Mouse (Mus musculus) layer of hippocampus, postnatal 10 days (tissue): ENCODE data around the gene Gm29666. TPM values are rescaled to one million over a fixed set of nuclear protein-coding genes. Genes with fewer than 3 reads are reported as not detected.
A peak's percentile ranks its signal among the peaks of the same experiment; 100 is the strongest.

Experiments
- DNase-seq, 2 experiments: peaks; one replicate each; pipeline ENCODE4 v3.0.0; 2021; ENCODE audit warnings: low spot score in 2 of 2
- long read RNA-seq: library from polyadenylated mRNA; stranded (forward); transcript quantifications from one replicate; pipeline ENCODE4 v2.0.0, GENCODE M21; 2023
- total RNA-seq, 2 experiments: library from RNA; stranded (reverse); gene quantifications; 2 replicates each; pipeline ENCODE4 v1.2.3; 2021

Gene Gm29666
- total RNA-seq, result 1 to 10 TPM; 1.0 to 1.4 TPM
- long read RNA-seq, partial matches to known transcripts, result 0 of 3 reads
- long read RNA-seq, other reads (novel, unspliced or antisense), result 3 of 3 reads

DNA sequence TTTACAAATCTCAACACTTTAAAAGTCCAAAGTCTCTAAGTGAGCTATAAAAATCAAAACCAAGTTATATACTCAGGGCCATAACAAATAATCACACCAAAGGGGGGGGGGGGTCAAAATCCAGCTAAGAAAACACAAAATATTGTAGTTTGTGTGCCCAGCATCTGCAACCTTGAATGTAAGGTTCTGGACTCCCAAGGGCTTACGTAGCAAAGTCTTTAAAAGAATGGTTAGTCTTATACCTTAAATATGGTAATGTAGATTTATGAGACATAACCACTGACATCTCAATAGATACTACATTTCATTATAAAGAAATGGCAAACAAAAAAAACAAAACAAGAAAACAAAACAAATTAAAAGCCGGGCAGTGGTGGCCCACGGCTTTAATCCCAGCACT is at the start of gene Gm29666:
TSS of gene Gm29666 (minus strand) at position 101 of the 400 bp plus-strand sequence.
- no peak for DNase-seq

DNA sequence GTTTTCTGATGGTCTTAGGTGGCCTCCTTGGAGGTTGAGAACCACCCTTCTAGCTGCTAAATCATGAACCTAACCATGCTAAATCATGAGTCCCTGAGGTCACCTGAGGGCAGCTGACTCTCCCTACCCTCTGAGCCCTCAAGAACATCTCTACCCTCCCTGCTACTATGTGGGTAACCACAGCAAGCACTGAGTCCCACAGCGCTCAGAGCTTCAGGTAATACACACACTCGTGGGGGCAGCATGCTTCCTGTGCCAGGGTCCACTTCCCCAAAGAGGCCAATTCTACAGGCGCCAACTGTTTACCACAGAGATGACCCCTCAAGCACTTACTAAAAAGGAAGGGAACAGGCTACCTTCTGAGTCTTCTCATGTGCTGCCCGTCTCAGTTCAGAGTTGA is 48.7 kb upstream of the Gm29666 start:
- no peak for DNase-seq

DNA sequence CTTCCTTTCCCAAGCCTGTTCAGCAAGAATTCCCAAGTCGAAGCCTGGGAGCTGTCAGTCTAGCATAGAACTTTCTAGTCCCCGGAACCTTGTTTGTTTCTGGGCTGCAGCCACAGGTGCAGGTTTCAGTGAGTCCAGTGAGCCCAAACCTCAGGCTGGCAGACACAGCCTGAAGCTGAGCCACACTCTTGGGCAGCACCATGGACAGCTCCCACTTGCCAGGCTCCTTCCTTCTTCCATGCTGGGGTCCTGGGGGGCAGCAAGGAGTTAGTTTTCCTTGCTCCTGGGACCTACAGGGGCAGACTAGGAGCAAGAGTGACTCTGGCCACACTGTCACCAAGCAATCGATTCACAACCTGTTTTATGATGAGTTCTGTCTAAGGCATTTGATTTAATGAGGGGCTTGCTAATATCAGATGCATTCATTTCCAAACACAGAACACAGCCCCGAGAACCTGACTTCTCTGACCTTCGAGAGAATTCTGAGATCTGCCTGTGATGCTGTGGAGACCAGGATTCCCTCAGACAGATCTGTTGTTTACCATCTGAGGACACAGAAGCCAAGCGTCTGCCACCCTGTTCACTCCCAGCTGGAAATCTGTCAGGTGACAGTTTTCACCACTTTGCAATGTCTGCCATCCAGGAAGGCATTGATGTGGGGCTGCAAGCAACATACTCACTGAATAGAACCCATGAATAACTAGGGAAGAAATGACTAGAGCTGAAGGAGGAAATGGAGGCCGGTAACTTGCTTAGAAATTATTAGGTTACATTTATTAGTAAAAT is 45.9 kb upstream of the Gm29666 start:
- peak in 1 of 2 experiments; percentile 51 for DNase-seq

DNA sequence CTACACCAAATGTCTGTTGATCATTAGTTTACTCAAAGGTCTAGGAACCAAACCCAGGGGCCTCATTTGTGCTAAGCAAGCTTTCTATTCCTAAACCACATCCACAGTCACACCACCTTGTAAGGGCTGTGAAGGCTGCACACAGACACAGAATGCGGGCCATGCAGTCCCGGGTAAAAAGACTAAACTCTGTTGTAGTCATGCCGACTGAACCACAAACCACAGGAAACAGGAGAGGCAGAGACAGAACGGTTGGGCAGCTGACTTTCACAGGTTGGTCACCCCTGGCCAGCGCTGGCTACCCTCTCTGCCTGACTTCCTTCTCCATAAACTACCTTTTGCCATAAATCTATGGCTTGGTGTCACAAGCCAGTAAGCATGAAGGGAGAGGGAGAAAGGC is 44.9 kb upstream of the Gm29666 start:
- DNase-seq, result no peak

DNA sequence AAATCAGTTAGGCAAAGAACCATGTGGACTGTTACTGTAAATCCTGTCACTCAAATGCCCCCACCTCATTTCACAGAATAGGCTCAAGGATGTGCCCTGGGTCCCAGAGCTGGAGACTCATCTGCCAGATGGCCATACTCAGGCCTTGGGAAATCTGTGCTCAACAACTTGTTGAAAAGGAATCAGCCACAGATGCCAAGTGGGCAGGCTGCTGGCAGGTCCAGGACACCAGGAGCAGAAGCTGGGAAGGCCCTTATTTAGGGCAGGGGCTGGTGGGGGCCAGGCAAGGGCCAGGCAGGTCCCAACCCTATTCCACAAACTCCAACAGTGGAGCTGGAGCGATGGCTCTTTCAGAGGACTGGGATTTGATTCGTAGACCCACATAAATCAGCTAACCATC is 42.7 kb upstream of the Gm29666 start:
- no peak for DNase-seq

DNA sequence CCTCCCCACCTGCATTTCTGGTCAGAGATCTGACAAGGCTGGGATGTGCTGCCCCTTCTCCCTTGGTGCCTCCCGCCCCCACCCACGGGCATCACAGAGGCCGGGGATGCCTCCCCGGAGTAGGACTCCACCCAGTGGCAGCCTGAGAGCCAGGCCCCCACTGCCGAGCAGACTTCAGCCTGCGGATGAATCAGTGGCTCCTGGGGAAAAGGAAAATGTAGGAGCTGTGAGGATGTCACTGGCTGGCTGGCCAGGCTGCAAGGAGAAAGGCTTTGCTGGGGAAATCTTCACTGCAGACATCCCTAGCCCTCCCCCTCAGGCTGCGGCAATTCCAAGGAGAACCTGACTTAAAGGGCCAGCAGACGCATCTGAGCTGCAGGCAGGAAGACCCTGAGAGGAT is 40.9 kb upstream of the Gm29666 start:
- DNase-seq, result peak in 1 of 2 experiments; percentile 52

DNA sequence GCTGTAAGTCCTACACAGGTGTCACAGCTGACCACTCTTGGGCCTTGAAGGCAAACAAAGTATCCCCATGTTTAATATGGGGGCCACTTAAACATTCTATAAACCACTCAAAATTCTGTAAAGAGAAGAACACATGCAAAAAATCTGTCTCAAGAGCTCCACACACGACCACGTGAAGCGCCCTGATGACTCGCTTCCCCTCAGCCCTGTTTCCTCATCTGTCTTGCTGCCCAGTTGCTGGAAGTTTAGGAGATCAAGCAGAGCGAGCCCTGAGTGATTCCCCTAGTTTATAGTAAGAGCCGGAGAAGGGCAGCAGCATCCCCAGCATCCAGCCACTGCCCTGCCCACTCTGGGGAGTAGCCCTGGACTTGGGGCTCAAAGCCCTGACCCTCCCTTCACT is 40.1 kb upstream of the Gm29666 start:
- DNase-seq, result no peak

DNA sequence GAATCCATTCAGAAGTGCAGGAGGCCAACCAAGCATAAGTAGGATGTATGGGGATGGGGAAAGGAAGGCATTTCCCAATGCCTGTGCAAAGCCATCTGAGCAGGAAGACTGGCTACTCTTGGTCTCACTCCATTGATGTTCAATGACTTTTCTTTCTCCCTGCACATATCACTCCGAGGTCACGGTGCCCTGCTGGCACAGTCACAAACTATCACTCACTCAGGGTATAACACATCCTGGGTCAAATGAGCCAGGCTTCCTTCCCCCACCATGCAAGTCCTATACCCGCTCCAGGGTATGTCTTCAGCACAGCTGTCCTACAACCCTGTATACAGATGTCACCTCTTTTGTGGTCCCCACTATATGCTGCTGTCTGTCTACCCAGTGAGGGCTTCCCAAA is 38.5 kb upstream of the Gm29666 start:
- DNase-seq, result no peak

DNA sequence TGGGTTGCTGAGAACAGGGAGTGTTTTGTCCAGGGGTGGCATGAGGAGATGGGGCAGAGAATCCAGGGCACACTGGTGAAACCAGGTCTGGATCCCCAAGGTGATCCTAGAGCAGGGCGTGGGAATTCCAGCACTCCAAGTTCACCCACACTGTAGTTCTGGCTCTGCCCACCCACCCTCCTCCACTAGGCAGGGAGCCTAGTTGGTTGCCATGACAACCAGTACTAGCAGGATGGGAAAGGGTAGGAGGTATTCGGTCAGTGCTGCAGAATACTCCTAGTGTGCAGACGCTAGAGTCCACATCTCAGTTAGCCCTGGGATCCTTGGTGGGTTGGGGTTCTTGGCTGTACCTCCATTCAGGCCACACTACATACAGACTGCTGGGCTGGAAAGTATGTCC is 38.0 kb upstream of the Gm29666 start:
- peak; percentile 74 to 76 for DNase-seq

DNA sequence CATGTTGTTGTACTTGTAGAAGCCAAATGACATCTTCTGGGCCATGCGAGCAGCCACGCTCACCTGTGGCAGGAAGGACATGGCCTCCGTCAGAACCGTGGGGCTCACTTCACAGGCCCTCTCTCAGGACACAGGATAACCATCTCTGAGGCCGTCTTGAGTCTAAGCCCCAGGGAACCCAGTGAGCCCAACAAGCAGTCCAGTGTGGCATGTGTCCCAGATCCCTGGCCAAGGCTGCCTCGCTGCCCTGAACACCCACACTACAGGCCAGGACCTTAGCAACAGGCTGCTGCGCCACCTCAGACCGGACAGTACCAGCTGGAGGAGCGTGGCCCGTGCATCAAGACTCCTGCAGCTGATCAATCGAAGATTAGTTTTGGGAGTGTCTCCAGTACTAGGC is 33.4 kb upstream of the Gm29666 start:
- no peak for DNase-seq

DNA sequence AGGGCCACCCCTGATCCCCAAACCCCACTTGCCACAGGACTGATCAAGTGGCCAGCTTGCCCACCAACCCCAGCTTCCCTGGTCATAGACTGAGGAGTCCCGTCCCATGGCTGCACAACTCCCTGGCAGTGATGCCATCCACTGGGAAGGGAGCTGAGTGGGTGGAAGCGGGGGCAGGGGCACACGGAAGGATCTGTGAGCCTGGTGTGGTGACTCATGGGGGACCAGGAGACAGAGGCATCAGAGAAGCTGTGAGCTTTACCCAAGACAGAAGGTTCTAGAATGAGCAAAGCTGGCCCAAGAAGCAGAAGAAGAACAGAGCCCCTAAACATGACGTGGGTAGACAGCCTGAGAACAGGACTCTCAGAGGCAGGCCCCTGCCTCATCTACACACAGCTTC is 30.2 kb upstream of the Gm29666 start:
- DNase-seq, result no peak

DNA sequence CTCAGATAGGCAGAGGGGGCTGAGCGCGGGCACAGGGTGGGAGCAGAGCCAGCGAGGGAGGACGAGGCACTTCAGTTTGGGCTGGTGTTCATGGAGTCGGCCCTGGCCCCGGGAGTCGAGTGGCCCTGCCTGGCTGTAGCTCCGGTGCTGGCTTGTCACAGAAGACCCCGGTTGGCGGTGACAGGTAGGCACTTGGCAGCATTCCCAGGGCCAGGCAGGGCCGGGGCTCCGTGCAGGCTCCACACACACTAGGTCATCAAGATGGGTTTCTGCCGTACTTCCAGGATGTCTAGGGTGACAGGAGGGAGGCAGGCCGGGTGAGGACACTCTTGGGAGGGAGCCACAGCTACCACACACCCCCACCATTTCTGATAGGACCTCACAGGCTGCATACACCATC is 29.2 kb upstream of the Gm29666 start:
- no peak for DNase-seq

DNA sequence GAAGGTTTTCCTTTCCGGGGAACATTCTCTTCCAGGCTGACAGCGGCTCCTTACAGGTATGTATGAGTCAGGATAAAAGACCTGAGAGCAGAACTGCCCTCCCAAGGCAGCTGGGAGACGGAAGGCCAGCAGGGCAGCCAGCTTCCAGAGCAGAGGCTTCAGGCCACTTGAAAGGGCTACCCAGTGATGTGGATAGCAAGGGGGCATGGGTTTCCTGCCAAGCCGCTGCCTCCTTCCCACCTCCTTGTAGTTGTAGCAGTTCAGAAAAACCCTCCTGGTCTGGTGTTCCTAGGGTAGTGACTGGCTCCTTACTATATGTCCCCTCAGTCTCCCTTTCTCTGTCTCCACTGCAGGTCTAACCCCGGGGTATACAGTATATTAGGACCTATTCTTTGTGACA is 24.5 kb upstream of the Gm29666 start:
- no peak for DNase-seq

DNA sequence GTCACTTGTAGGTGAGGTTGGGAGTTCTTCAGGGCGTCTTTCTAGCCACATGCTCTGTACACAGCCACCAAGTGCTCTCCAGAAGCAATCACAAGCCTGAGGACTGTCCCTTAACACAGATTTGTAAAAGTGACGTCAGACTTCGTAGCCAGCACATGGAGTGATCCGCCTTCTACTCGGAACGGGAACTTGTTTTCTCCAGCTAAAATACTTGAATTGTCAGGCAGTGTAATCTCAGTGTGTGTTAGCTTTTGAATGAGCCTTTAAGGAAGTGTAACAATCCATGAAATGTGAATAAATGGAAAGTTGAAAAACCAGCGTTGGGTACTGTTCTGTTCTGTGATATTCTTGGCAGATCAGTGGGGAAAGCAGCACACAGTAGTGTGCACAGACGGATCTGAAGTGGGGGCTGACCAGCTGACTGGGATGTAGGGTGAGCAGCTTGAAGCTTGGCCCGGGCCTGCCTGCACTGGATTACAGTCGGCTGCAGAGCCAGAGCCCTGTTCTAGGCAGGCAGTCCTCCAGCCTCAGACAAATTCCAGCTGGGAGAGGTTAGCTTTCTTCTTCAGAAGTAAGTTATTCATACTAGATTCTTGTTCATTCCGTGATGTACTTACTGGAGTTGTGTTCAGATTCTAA is 22.9 kb upstream of the Gm29666 start:
- DNase-seq, result peak; percentile 53 to 64

DNA sequence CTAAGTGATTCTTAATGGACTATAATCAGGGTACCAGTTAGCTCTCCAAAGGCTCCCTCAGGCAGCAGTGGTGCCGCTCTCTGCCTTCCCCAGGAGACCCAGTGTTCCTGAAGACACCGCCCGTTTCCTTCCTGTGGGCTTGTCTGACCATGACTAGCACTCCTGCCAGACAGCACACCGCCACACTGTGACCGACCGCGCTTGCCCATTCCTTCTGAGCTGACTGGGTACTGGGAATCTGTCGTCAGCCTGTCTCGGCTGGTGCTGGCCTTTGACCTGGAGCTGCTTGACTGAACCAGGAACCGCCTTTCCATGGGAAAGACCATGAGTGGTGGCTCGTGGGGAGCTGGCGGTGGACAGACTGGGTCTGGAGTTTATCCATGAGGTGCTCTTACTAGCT is 20.3 kb upstream of the Gm29666 start:
- no peak for DNase-seq

DNA sequence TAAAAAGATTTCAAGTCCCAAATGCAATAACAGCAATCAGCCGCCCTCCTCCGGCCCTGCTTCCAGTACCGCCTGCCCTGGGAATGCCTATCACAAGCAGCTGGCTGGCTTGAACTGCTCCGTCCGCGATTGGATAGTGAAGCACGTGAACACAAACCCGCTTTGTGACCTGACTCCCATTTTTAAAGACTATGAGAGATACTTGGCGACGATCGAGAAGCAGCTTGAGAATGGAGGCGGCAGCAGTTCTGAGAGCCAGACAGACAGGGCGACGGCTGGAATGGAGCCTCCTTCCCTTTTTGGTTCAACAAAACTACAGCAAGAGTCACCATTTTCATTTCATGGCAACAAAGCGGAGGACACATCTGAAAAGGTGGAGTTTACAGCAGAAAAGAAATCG is 15.1 kb upstream of the Gm29666 start:
- peak in 1 of 2 experiments; percentile 47 for DNase-seq

DNA sequence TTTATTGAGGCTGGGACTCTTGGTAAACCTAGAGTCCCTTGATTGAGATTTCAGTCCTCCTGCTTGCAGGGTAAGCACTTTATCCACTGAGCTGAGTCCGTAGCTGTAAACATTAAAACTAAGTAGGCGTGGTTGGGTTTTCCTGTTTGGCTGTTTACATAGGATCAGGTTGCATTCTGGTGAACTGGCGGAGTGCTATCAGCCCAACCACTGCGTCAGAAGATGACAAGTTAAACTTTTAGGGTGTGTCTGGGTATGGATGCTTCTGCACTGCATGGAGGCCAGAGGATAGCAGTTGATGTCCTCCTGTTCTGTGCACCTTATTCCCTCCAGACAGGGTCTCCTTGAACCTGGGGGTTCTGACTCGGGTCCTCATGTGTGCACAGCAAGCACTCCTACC is 12.5 kb upstream of the Gm29666 start:
- DNase-seq, result no peak

DNA sequence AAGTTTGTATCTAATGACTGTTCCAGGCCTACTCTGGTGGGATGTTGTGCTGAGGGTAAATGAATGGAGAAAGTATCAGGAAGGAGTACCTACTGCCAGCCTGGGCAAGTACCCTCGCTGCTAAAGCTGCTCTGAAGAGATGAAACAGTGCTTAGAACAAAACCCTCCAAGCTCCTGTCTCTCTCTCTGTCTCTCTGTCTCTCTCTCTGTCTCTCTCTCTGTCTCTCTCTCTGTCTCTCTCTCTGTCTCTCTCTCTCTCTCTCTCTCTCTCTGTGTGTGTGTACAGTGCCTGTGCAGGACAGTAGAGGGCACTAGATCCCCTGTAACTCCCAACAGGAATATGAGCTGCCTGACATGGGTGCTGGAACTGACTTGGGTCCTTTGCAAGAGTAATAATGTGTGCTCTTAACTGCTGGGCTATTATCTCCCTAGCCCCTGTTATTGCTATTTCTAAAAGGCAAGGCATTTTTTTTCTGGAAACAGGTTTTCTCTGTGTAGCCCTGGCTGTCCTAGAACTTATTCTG is 5.7 kb upstream of the Gm29666 start:
- no peak for DNase-seq

DNA sequence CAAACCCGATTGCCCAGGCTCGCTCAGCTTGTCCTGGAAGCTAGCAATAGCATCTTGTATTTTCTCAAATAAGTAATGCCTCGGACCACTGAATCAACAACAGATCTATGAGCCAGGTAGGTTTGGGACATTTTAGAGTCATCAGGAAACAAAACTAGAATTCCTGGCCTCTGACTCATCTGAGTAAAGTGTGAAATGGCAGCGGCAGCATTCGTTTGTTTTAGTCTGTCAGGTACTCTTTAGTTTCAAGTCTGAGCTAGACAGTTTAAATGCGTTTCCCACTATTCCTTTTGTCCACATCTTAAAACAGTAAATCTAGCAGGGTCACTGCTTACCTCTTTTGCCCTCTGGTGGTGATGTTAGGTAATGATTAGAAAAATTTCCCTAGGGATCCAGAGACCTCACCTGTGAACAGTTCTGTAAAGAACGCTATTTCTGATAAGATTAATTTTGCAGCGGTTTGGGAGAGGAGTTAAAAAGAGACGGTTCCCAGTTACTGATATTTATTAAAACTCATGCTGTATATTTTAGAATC is 5.0 kb upstream of the Gm29666 start:
- no peak for DNase-seq

DNA sequence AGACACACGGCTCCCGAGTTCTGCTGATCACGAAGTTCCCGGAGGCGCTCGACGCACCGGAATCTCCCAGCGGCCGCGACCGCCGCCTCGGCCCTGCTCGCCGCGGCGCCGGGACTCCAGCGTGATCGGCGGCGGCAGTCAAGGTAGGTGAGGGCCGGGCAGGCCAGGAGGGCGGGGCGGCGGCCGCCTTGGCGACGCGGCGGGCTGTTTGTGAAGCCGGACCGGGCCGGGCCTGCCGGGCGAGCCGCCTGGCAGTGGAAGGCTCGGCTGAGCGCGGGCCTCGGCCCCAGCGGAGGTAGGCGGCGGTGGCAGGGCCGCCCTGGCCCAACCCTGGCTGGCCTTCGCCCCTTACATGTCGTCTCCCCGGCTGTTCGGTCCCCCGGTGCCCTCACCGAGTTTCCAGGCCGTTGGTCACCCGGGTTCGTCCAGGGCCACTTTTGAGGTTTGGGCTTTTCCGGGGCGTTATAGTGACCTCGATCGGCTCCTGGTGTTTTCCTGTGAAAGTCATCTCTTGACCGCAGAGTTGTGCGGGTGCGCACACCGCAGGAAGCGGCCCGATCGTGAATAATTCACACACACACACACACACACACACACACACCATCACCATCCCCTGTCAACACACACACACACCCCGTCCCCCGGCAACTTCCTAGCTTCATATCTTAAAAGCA is 3.8 kb upstream of the Gm29666 start:
- no peak for DNase-seq

DNA sequence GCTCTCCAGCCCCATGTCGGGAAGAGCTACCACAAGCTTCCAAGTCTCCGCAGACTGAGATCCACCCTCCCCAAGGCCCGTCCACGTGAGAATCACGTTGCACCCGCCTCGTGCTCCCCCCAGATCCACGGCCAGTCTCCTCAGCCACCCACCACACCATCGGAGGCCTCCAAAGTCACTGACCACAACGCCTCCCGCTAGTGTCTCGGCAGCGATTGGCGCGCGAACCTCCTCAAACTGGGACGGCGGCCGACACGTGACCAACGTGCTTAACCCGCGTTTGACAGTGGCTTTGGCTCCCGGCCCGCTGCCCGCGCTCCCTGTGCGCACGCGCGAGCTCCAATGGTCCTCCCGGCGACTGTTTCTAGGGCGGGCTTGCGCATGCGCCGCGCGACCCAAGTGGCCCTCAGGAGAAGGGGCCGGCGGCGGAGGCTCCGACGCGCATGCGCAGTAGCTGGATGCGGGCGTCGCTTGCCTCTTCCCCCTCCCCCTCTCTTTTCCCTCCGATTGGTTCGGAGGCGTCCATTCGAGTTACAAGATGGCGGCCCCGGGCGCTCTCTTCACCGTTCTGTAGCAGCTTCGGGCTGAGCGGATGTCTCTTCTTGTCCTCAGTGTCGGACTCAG is 3.2 kb upstream of the Gm29666 start, which contains the start of gene Nup50:
TSS of gene Nup50 (plus strand) at position 528 of the 624 bp plus-strand sequence.
- DNase-seq, result peak; percentile 100
